ENCODE assay signal across 16 mouse cellular contexts in the genomic region with DNA sequence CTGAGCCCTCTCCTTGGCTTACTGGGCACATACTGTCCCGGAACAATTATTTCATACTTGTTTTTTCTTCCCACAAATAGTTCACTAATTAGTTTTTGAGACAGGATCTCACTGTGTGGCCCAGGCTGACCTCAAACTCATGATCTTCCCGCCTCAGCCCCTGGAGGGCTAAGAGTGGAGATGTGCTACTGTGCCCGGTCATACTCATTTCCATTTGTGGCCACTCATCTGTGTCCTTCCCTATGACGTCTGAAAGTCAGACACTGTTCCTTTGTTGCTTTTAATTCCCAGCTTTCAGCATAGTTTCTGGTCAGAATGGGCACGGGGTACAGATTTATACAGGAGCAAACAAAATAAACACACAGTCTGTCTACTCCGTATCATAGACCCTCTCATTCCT.
"Had no signal": no experiment of that assay in that cellular context is flagged by ENCODE, and none has a peak within 500 bp of the region (broad histone marks: within the 10 kb centered on the region; RNA-seq: fewer than 3 reads in every experiment).

No protein-coding gene starts in this region.

- DNase-seq: heart, postnatal 10 days; heart, postnatal 14 days; heart, postnatal 36 days; heart, postnatal 4 days; kidney, adult 11 months; kidney, adult 18-20 months; kidney, adult 2 months; kidney, adult 8-10 months; kidney, adult 9 months; kidney, postnatal 10 days; kidney, postnatal 14 days; kidney, postnatal 25 days; kidney, postnatal 36 days; kidney, postnatal 4 days; layer of hippocampus, adult 9-11 months; layer of hippocampus, postnatal 36 days had no signal
